Mouse (Mus musculus): ENCODE measurements around the gene Gart. TPM values are rescaled to one million over a fixed set of nuclear protein-coding genes. Genes with fewer than 3 reads are reported as not detected.

Gene Gart
- polyA plus RNA-seq (2016; fragmentation: Nextera tagmentation; extraction: Ambion mirVana) = 178 and 199 TPM in 2 replicates

DNA sequence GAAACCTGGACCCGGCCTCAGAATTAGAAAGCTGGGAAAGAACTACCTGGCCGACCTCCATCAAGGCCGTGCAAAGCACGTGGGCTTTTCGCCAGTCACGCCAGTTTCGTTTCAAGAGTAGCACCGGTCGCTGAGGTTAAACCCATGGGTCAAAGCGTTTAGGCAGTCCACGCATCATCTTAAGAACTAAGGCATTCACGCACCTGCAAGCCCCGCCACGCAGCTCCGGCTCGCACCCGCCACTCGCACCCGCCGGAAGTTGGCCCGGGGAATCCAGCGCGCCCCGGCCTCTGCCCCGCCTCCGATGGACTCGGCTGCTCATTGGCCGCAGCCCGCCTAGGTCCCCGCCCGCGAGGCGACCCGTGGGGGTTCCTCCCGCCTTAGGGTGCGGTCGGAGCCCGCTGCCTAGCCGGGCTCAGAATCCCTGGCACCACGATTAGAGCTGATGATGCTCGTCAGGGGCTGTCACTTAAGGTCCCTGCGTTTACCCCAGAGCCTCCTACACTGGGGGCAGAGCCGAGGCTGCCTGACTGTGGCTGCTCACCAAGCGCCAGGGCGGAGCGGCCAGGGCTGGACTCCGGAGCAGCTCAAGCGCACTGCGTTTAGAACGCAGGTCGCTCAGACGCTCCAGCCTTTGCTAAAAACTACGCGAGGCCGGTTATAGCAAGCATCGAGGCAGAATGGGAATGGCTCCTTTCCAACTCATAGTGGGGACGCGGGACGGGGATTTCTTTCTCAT is at the start of gene Gart:
Gart (minus strand) TSS at position 272 of the 739 bp plus-strand sequence.
- Histone ChIP-seq H3K27me3 (ENCODE audit: low read depth, poor library complexity, severe bottlenecking) (no peaks in the 10 kb centered on the region), H3K4me3 (peak within 1 kb of the TSS; percentile 88), H3K9me3 (replicated peaks) (no peaks in the 10 kb centered on the region), H3K36me3 (peaks cover 31% of the 10 kb centered on the region), H3K27ac (peak within 1 kb of the TSS; percentile 99), H3K4me1 (peaks cover 12% of the 10 kb centered on the region)
- WGBS = under 1% methylated on average over 59 of the region's 59 CpGs
- DNase-seq (ENCODE audit: low spot score) = peak; percentile 95

GRCm38 (mm10) chr16:91695108-91695755 is 48.5 kb upstream of the Gart start:
- Histone ChIP-seq H3K27ac (no peak overlapping the region), H3K9me3 (replicated peaks) (no peaks in the 10 kb centered on the region), H3K4me1 (peaks cover 12% of the 10 kb centered on the region), H3K4me3 (no peak overlapping the region), H3K36me3 (peaks cover 39% of the 10 kb centered on the region), H3K27me3 (ENCODE audit: low read depth, poor library complexity, severe bottlenecking) (no peaks in the 10 kb centered on the region)
- 59% methylated on average over 8 of the region's 8 CpGs for WGBS
- DNase-seq (ENCODE audit: low spot score) = no peak

- Histone ChIP-seq H3K27ac (no peak overlapping the region), H3K27me3 (ENCODE audit: low read depth, poor library complexity, severe bottlenecking) (no peaks in the 10 kb centered on the region), H3K9me3 (replicated peaks) (no peaks in the 10 kb centered on the region), H3K4me1 (peaks cover 12% of the 10 kb centered on the region), H3K36me3 (peaks cover 35% of the 10 kb centered on the region), H3K4me3 (no peak overlapping the region)
- peak; percentile 85 for DNase-seq (ENCODE audit: low spot score)
- 33% methylated on average over 14 of the region's 14 CpGs for WGBS
Observed at GRCm38 (mm10) chr16:91694455-91695084, 47.8 kb upstream of the Gart start.

- Histone ChIP-seq H3K27me3 (ENCODE audit: low read depth, poor library complexity, severe bottlenecking) (no peaks in the 10 kb centered on the region), H3K9me3 (replicated peaks) (no peaks in the 10 kb centered on the region), H3K27ac (no peak overlapping the region), H3K4me1 (peaks cover 19% of the 10 kb centered on the region), H3K36me3 (peaks cover 17% of the 10 kb centered on the region), H3K4me3 (no peak overlapping the region)
- 56% methylated on average over 7 of the region's 7 CpGs for WGBS
- DNase-seq (ENCODE audit: low spot score) = no peak
Observed at GRCm38 (mm10) chr16:91689791-91690190, 43.0 kb upstream of the Gart start.

- peaks cover 27% of the 10 kb centered on the region for H3K36me3 ChIP-seq
- under 1% methylated on average over 71 of the region's 71 CpGs for WGBS
- DNase-seq (ENCODE audit: low spot score) = peak; percentile 96
- H3K9me3 ChIP-seq (replicated peaks) = no peaks in the 10 kb centered on the region
- no peaks in the 10 kb centered on the region for H3K27me3 ChIP-seq (ENCODE audit: low read depth, poor library complexity, severe bottlenecking)
- H3K27ac ChIP-seq = peak within 1 kb of the TSS; percentile 94
- H3K4me1 ChIP-seq = peaks cover 16% of the 10 kb centered on the region
- H3K4me3 ChIP-seq = peak within 1 kb of the TSS; percentile 97
Observed at GRCm38 (mm10) chr16:91688619-91689334, 42.0 kb upstream of the Gart start, which contains the start of gene Donson. Donson (minus strand) TSS chr16:91688770.

DNA sequence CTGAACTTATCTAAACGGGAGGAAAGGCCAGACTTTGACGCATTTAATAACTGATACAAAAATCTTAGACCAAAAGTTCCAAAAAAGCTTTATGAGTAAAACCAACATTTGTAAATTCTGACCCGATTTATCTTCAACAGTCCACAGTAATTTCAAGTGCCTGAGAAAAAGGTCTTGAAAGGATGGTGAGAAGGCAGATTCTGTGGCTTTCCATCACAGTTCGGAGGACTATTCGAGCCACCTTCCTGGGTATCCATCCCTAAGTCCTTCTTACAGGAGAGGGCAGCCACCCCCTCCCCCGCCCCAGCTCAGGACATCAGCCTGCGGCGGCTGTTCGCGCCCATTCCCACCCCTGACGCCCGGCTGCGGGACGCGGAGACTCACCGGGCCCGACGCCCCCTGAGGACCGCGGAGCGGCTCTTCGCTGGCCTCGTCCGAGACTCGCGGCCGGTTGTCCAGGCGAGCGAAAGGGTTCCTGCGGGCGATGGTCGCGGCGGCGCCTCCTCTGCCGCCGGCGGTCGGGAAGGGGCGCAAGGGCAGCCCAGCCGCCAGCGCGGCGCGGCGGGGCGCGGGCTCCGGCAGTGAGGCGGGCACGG is 41.4 kb upstream of the Gart start:
- DNase-seq (ENCODE audit: low spot score) = no peak
- peaks cover 31% of the 10 kb centered on the region for H3K36me3 ChIP-seq
- H3K27ac ChIP-seq = peak overlapping the region; percentile 94
- H3K4me1 ChIP-seq = peaks cover 16% of the 10 kb centered on the region
- H3K4me3 ChIP-seq = peak overlapping the region; percentile 97
- no peaks in the 10 kb centered on the region for H3K9me3 ChIP-seq (replicated peaks)
- WGBS = 1% methylated on average over 51 of the region's 51 CpGs
- H3K27me3 ChIP-seq (ENCODE audit: low read depth, poor library complexity, severe bottlenecking) = no peaks in the 10 kb centered on the region

DNA sequence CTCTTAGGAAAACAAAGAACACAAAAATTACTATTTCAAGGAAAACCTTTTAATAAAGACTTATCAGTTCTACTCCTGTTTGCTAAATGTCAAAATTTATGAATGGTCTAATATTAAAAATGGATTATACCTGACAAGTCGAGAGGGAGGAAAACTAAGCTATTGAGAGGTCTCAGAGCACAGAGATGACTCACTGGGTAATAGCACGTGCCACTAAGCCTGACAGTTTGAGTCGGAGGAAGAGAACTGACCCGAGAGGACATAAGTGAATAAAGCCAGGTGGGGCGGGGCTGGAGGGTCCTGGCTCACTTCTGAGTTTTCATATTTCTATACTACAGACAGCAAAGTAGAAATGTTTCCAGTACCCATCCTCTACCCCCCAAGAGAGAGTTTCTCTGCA is 39.6 kb upstream of the Gart start:
- no peak overlapping the region for H3K4me3 ChIP-seq
- no peaks in the 10 kb centered on the region for H3K27me3 ChIP-seq (ENCODE audit: low read depth, poor library complexity, severe bottlenecking)
- no peak overlapping the region for H3K27ac ChIP-seq
- peaks cover 47% of the 10 kb centered on the region for H3K36me3 ChIP-seq
- H3K4me1 ChIP-seq = peaks cover 16% of the 10 kb centered on the region
- no peak for DNase-seq (ENCODE audit: low spot score)
- H3K9me3 ChIP-seq (replicated peaks) = no peaks in the 10 kb centered on the region
- 93% methylated on average over 5 of the region's 5 CpGs for WGBS

DNA sequence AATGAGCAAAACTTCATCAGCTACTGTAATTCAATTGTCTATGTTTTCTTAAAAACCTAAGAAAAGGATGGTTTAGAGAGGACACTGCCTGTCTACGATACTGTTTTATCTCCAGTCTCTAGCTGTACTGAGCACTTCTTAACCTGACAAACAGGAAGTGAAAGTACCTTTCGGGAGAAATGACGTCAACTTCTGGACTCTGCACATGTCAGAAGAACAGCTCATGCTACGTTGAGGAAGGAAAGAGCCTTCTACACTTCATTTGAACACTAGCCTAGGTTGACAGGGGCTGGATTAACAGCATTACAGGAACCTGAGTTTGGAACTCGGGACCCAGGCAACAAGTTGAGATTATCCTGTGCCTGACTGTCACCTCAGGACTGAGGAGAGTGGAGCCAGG is 38.8 kb upstream of the Gart start:
- Histone ChIP-seq H3K27me3 (ENCODE audit: low read depth, poor library complexity, severe bottlenecking) (no peaks in the 10 kb centered on the region), H3K27ac (no peak overlapping the region), H3K4me1 (peaks cover 16% of the 10 kb centered on the region), H3K9me3 (replicated peaks) (no peaks in the 10 kb centered on the region), H3K4me3 (no peak overlapping the region), H3K36me3 (peaks cover 56% of the 10 kb centered on the region)
- WGBS = 88% methylated on average over 5 of the region's 5 CpGs
- DNase-seq (ENCODE audit: low spot score) = no peak

- peaks cover 97% of the 10 kb centered on the region for H3K36me3 ChIP-seq
- no peak for DNase-seq (ENCODE audit: low spot score)
- no peak overlapping the region for H3K27ac ChIP-seq
- WGBS = 89% methylated on average over 5 of the region's 5 CpGs
- no peak overlapping the region for H3K4me3 ChIP-seq
- H3K27me3 ChIP-seq (ENCODE audit: low read depth, poor library complexity, severe bottlenecking) = no peaks in the 10 kb centered on the region
- no peaks in the 10 kb centered on the region for H3K4me1 ChIP-seq
- no peaks in the 10 kb centered on the region for H3K9me3 ChIP-seq (replicated peaks)
Observed at GRCm38 (mm10) chr16:91680656-91681055, 33.9 kb upstream of the Gart start.

- no peaks in the 10 kb centered on the region for H3K4me1 ChIP-seq
- no peak overlapping the region for H3K4me3 ChIP-seq
- 95% methylated on average over 5 of the region's 5 CpGs for WGBS
- H3K27ac ChIP-seq = no peak overlapping the region
- no peaks in the 10 kb centered on the region for H3K27me3 ChIP-seq (ENCODE audit: low read depth, poor library complexity, severe bottlenecking)
- H3K36me3 ChIP-seq = peaks cover 99% of the 10 kb centered on the region
- DNase-seq (ENCODE audit: low spot score) = no peak
- no peaks in the 10 kb centered on the region for H3K9me3 ChIP-seq (replicated peaks)
Observed at GRCm38 (mm10) chr16:91678147-91678911, 31.6 kb upstream of the Gart start.

DNA sequence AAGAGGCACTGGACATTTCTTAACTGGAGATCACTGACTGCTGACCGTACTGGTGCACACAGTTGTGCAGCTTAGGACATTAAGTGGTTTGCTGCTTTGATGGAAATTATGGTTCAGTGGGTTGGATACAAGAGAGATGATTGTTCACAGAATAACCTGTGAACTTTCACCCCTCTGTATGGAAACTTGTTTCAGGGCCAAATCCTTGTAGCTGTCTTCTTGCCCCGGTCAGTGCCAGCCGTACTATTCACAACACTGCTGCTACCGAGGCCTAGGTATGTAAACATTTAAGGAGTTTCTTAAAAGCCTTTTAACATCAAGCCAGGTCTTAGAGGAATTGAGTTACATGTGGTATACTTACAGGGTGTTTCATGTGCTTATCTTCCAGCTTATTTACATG is 27.7 kb upstream of the Gart start:
- H3K4me1 ChIP-seq = no peaks in the 10 kb centered on the region
- H3K27me3 ChIP-seq (ENCODE audit: low read depth, poor library complexity, severe bottlenecking) = no peaks in the 10 kb centered on the region
- H3K9me3 ChIP-seq (replicated peaks) = no peaks in the 10 kb centered on the region
- no peak overlapping the region for H3K4me3 ChIP-seq
- no peak for DNase-seq (ENCODE audit: low spot score)
- WGBS = 90% methylated on average over 4 of the region's 4 CpGs
- no peak overlapping the region for H3K27ac ChIP-seq
- H3K36me3 ChIP-seq = peaks cover 100% of the 10 kb centered on the region

DNA sequence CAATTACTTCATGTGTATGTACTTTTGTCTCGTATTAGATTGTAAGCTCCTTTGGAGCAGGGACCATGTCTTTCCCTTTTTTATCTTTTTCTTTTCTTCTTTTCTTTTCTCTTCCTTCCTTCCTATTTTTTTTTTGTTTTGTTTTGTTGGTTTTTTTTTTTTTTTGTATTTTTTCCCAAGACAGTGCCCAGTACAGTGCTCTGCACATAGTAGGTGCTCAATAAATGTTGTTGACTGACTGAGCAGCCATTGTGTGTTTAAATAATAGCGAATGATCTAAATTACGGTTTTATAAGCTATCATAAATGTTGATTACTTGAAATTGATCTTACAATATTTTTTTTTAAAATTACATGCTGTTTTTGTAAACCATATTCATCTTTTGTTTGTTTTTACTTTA is 17.0 kb upstream of the Gart start:
- no peaks in the 10 kb centered on the region for H3K9me3 ChIP-seq (replicated peaks)
- peaks cover 100% of the 10 kb centered on the region for H3K36me3 ChIP-seq
- H3K4me3 ChIP-seq = no peak overlapping the region
- no peak for DNase-seq (ENCODE audit: low spot score)
- 92% methylated on average over 3 of the region's 3 CpGs for WGBS
- H3K4me1 ChIP-seq = no peaks in the 10 kb centered on the region
- H3K27ac ChIP-seq = no peak overlapping the region
- no peaks in the 10 kb centered on the region for H3K27me3 ChIP-seq (ENCODE audit: low read depth, poor library complexity, severe bottlenecking)

Measured in limb, embryonic 10.5 days (tissue).